In genomic region chr11:49844969-49845368, GRCm38 (mm10) we compare ENCODE assay signal across 8 mouse cellular contexts. TPM values are rescaled to one million over a fixed set of nuclear protein-coding genes. Genes with fewer than 3 reads are reported as not detected.
DNase-seq lines count a peak whose midpoint lies in the region; ATAC-seq and TF ChIP-seq lines count a peak whose summit lies in the region.

No protein-coding gene starts in this region.

- H3K4me2 ChIP-seq in kidney, embryonic 14.5 days (replicated peaks; ENCODE audit: low read depth, low read length), result no peak overlapping the region

- no peak for TF ChIP-seq POLR2A in cortical plate, adult 2 months (IDR thresholded peaks at IDR 0.05; ENCODE audit: extremely low read depth, insufficient read depth, low read length)

- no peaks in the 10 kb centered on the region for H3K9me3 ChIP-seq in kidney, embryonic 14.5 days (ENCODE audit: control insufficient read depth, low read length)
- H3K9me3 ChIP-seq in limb, embryonic 10.5 days (replicated peaks), result no peaks in the 10 kb centered on the region

- H3K36me3 ChIP-seq in kidney, embryonic 14.5 days (ENCODE audit: control insufficient read depth, insufficient read depth, low read length), result no peaks in the 10 kb centered on the region
- H3K36me3 ChIP-seq in limb, embryonic 10.5 days, result peaks cover 4% of the 10 kb centered on the region

- peak; percentile 58 for TF ChIP-seq CTCF in cortical plate, adult 2 months (IDR thresholded peaks at IDR 0.05; ENCODE audit: extremely low read depth, insufficient read depth, low read length)

- WGBS in kidney, embryonic 14.5 days, result 56% methylated on average over 3 of the region's 3 CpGs
- WGBS in limb, embryonic 10.5 days, result 53% methylated on average over 3 of the region's 3 CpGs

- intact Hi-C loops in heart, postnatal 14 days (cut with DNase I), result loop anchor here (2.0 to 5.0 kb wide), 3 partner anchors 116 to 193 kb away; partner anchors contain the start of gene Cnot6

- no peak for ATAC-seq in kidney, embryonic 14.5 days (ENCODE audit: low FRiP score, low TSS enrichment)
- peak; percentile 23; the same call in 1 of the 2 replicates for ATAC-seq in neutrophil, adult 5-6 weeks (ENCODE audit: extremely low read depth, insufficient number of reproducible peaks, low FRiP score, poor library complexity, severe bottlenecking)

- H3K27ac ChIP-seq in kidney, embryonic 14.5 days (ENCODE audit: low read depth, low read length), result no peak overlapping the region
- H3K27ac ChIP-seq in cortical plate, adult 2 months (ENCODE audit: insufficient read depth, low read length), result no peak overlapping the region
- H3K27ac ChIP-seq in limb, embryonic 10.5 days, result no peak overlapping the region

- no peak overlapping the region for H3K4me3 ChIP-seq in kidney, embryonic 14.5 days (ENCODE audit: low read length)
- H3K4me3 ChIP-seq in cortical plate, adult 2 months (ENCODE audit: insufficient read depth, low read length), result no peak overlapping the region
- H3K4me3 ChIP-seq in limb, embryonic 10.5 days, result no peak overlapping the region

- peaks cover 14% of the 10 kb centered on the region for H3K4me1 ChIP-seq in kidney, embryonic 14.5 days (ENCODE audit: control insufficient read depth, insufficient read depth, low read length)
- H3K4me1 ChIP-seq in cortical plate, adult 2 months (ENCODE audit: control insufficient read depth, insufficient read depth, low read length), result peaks cover 7% of the 10 kb centered on the region
- peaks cover 30% of the 10 kb centered on the region for H3K4me1 ChIP-seq in limb, embryonic 10.5 days

- H3K9ac ChIP-seq in kidney, embryonic 14.5 days (ENCODE audit: low read depth, low read length), result no peak overlapping the region

- no peaks in the 10 kb centered on the region for H3K27me3 ChIP-seq in kidney, embryonic 14.5 days (ENCODE audit: control insufficient read depth, insufficient read depth, low read length)
- H3K27me3 ChIP-seq in limb, embryonic 10.5 days (ENCODE audit: low read depth, poor library complexity, severe bottlenecking), result no peaks in the 10 kb centered on the region

- peak; percentile 75 for DNase-seq in kidney, adult 18-20 months
- DNase-seq in WW6 (ENCODE audit: low read depth, low spot score), result peak; percentile 64
- peak; percentile 63 to 80 for DNase-seq in heart, postnatal 14 days
- peak; percentile 67 for DNase-seq in limb, embryonic 10.5 days (ENCODE audit: low spot score)
- peak; percentile 67 for DNase-seq in thymus, postnatal 25 days

RNA-seq across cellular contexts. Expression of gene Mapk9, which starts 1.6 kb away (rescaled TPM):
- polyA plus RNA-seq in kidney, embryonic 14.5 days (2014; fragmentation: Nextera tagmentation; extraction: Ambion mirVana), result 19.3 and 33.9 TPM in 2 replicates
- 130 and 131 TPM in 2 replicates for polyA plus RNA-seq in cortical plate, adult 2 months (2012; rRNA removed)
- 10 to 100 TPM; 44.3 to 46.6 TPM for total RNA-seq in heart, postnatal 14 days (2021)
- 22.4 and 31.1 TPM in 2 replicates for polyA plus RNA-seq in limb, embryonic 10.5 days (2016; fragmentation: Nextera tagmentation; extraction: Ambion mirVana)
- total RNA-seq in neutrophil, adult 5-6 weeks (2017), result 38.6 and 45.2 TPM in 2 replicates

RNA-seq across cellular contexts. Expression of gene Gfpt2, which starts 51.0 kb away (rescaled TPM):
- 8.1 and 12.6 TPM in 2 replicates for polyA plus RNA-seq in kidney, embryonic 14.5 days (2014; fragmentation: Nextera tagmentation; extraction: Ambion mirVana)
- 10.9 and 11.4 TPM in 2 replicates for polyA plus RNA-seq in cortical plate, adult 2 months (2012; rRNA removed)
- 10 to 100 TPM; 15.8 to 17.5 TPM for total RNA-seq in heart, postnatal 14 days (2021)
- polyA plus RNA-seq in limb, embryonic 10.5 days (2016; fragmentation: Nextera tagmentation; extraction: Ambion mirVana), result 39.2 and 43.3 TPM in 2 replicates
- total RNA-seq in neutrophil, adult 5-6 weeks (2017), result not detected in 2 replicates

RNA-seq across cellular contexts. Expression of gene Rasgef1c, which starts 56.7 kb away (rescaled TPM):
- not detected in 2 replicates for polyA plus RNA-seq in kidney, embryonic 14.5 days (2014; fragmentation: Nextera tagmentation; extraction: Ambion mirVana)
- polyA plus RNA-seq in cortical plate, adult 2 months (2012; rRNA removed), result 38.6 and 38.8 TPM in 2 replicates
- under 1 TPM; 0.24 to 0.72 TPM for total RNA-seq in heart, postnatal 14 days (2021)
- polyA plus RNA-seq in limb, embryonic 10.5 days (2016; fragmentation: Nextera tagmentation; extraction: Ambion mirVana), result 0.15 TPM in 1 of 2 replicates, not detected in the other
- total RNA-seq in neutrophil, adult 5-6 weeks (2017), result not detected in 2 replicates

Comparison
In these comparisons a context has a peak if more than half of its experiments do, and no peak if none do; other contexts are left out.
1. RNA of gene Rasgef1c, which starts 56.7 kb away (polyA plus RNA-seq): 38.6 to 38.8 TPM in cortical plate, adult 2 months; 0.15 TPM in limb, embryonic 10.5 days and not detected in kidney, embryonic 14.5 days; every median in the first group is over 10 times any median in the second.
2. Peak in every context shown above with its lines, with median percentiles within 50 percentile points of each other: DNase-seq.